24 mouse cellular contexts compared by ENCODE assay signal in the genomic region with DNA sequence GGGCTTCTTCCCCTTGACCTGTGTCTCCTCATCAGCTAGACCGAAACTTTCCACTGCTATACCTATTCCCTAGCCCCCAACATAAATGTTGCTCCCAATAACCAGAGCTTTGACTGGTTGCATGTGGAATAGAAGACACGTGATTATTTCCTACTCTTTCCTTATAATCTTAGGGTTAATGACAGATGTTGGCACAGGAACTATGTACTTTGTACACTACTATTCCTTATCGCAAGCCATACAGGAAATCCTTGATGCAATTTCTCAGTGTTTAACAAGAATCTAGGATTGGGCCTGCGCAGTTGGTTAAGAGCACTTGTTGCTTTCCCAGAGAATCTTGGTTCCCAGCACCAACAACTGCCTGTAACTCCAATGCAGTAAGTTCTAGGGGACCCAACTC.
"Had no signal": no experiment of that assay in that cellular context is flagged by ENCODE, and none has a peak within 500 bp of the region (broad histone marks: within the 10 kb centered on the region; RNA-seq: fewer than 3 reads in every experiment).

No protein-coding gene starts in this region.

- H3K4me1 ChIP-seq: liver, embryonic 15.5 days; lung, embryonic 15.5 days; midbrain, embryonic 13.5 days; neural tube, embryonic 13.5 days; stomach, embryonic 15.5 days had no signal

- H3K4me2 ChIP-seq: liver, embryonic 11.5 days; liver, embryonic 15.5 days; lung, embryonic 15.5 days; midbrain, embryonic 13.5 days; neural tube, embryonic 13.5 days; stomach, embryonic 15.5 days had no signal

- H3K36me3 ChIP-seq: stomach, embryonic 15.5 days had no signal

- DNase-seq: kidney, adult 2 months; kidney, postnatal 25 days; layer of hippocampus, postnatal 36 days; lung, adult 18-20 months; lung, postnatal 10 days; lung, postnatal 36 days; retina, postnatal 1 day; right cerebral cortex, postnatal 4 days; spleen, adult 18-20 months; thymus, adult 2 months; thymus, postnatal 14 days; thymus, postnatal 4 days had no signal

- H3K9ac ChIP-seq: liver, embryonic 15.5 days; lung, embryonic 15.5 days; midbrain, embryonic 13.5 days; neural tube, embryonic 13.5 days; stomach, embryonic 15.5 days had no signal

- H3K9me3 ChIP-seq: liver, embryonic 15.5 days; lung, embryonic 15.5 days; megakaryocyte, embryonic 14.5 days; midbrain, embryonic 10.5 days; midbrain, embryonic 13.5 days; neural tube, embryonic 13.5 days; stomach, embryonic 15.5 days had no signal

- H3K27ac ChIP-seq: kidney, postnatal 0 days; left cerebral cortex, adult 2 months; liver, embryonic 15.5 days; lung, embryonic 15.5 days; midbrain, embryonic 10.5 days; midbrain, embryonic 13.5 days; neural tube, embryonic 13.5 days; stomach, embryonic 15.5 days had no signal

- H3K27me3 ChIP-seq: liver, embryonic 15.5 days; lung, embryonic 15.5 days; megakaryocyte, embryonic 14.5 days; midbrain, embryonic 13.5 days; neural tube, embryonic 13.5 days; stomach, embryonic 15.5 days had no signal

- H3K4me3 ChIP-seq: left cerebral cortex, adult 2 months; liver, embryonic 15.5 days; lung, embryonic 15.5 days; megakaryocyte, embryonic 14.5 days; midbrain, embryonic 10.5 days; midbrain, embryonic 13.5 days; myocyte; neural tube, embryonic 13.5 days; stomach, embryonic 15.5 days had no signal

- ATAC-seq: midbrain, embryonic 13.5 days; midbrain, embryonic 16.5 days had no signal
